ENCODE assay signal across 16 mouse cellular contexts in the genomic region with DNA sequence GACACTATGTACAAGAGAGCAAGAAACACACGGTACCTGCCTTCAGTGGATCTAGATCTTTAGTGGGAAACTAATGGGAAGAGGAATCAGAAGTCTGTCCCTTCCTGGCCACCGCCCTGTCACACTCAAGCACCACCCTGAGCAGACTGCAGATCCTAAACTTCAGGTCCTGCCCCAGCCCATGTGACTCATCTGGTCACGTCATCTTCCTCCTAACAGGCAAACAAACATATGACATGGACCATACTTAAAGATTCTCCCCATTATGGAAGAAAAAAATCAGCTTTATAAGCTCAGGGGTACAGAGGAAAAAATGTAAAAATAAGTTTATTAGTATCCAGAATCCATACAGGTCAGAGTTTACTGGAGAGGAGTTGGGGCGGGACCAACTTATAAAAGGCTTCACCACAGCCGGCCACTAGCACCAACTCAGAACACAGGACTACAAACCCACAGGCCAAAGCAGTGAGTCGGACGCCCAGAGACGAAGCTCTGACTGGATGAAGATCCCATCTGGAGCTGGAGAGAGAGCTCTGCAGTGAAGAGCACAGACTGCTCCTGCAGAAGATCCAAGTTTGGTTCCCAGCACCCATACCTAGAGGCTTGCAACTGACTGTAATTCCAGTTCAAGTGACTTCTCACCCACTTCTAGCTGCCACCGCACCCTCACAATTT. TPM values are rescaled to one million over a fixed set of nuclear protein-coding genes. Genes with fewer than 3 reads are reported as not detected.
A peak's percentile ranks its signal among the peaks of the same experiment; 100 is the strongest.
DNase-seq lines count a peak whose midpoint lies in the region; ATAC-seq and TF ChIP-seq lines count a peak whose summit lies in the region.
"Had no signal": no experiment of that assay in that cellular context is flagged by ENCODE, and none has a peak within 500 bp of the region (broad histone marks: within the 10 kb centered on the region; RNA-seq: fewer than 3 reads in every experiment).

No protein-coding gene starts in this region.

- no peak for DNase-seq in forebrain, postnatal 0 days
- DNase-seq in heart, postnatal 0 days (ENCODE audit: low spot score): no peak
- DNase-seq in heart, adult 9 months (ENCODE audit: low spot score in 2 of 2): no peak
- DNase-seq in 3134 (ENCODE audit: extremely low read depth, insufficient read length, low spot score): peak; percentile 63
- no peak for DNase-seq in liver, postnatal 0 days
- no peak for DNase-seq in kidney, adult 2 months
- no peak for DNase-seq in testis, postnatal 14 days (ENCODE audit: low spot score)
- DNase-seq: adrenal gland, postnatal 10 days; cerebellum, adult 18-20 months; cerebellum, postnatal 36 days; right cerebral cortex, adult 18-20 months had no signal

- 0 out of 2 replicates have a peak, but pooled peaks cover 4% of the 10 kb centered on the region for H3K4me1 ChIP-seq in forebrain, postnatal 0 days (ENCODE audit: insufficient read depth)
- peaks cover 9% of the 10 kb centered on the region; the same call in 1 of the 2 replicates for H3K4me1 ChIP-seq in forebrain, embryonic 15.5 days
- peaks cover 40% of the 10 kb centered on the region for H3K4me1 ChIP-seq in heart, postnatal 0 days (ENCODE audit: control insufficient read depth, insufficient read depth)
- H3K4me1 ChIP-seq in liver, postnatal 0 days (ENCODE audit: insufficient read depth): peaks cover 68% of the 10 kb centered on the region
- peaks cover 31% of the 10 kb centered on the region for H3K4me1 ChIP-seq in kidney, adult 2 months (ENCODE audit: control insufficient read depth, insufficient read depth, low read length)
- H3K4me1 ChIP-seq: megakaryocyte, embryonic 14.5 days had no signal

- no peak for TF ChIP-seq EP300 in heart, postnatal 0 days (IDR thresholded peaks at IDR 0.05; ENCODE audit: low read depth)
- TF ChIP-seq EP300 in liver, postnatal 0 days (IDR thresholded peaks at IDR 0.05; ENCODE audit: low read depth): no peak

- H3K27me3 ChIP-seq in forebrain, postnatal 0 days (ENCODE audit: insufficient read depth, low read length): no peaks in the 10 kb centered on the region
- H3K27me3 ChIP-seq in forebrain, embryonic 15.5 days: no peaks in the 10 kb centered on the region
- no peaks in the 10 kb centered on the region for H3K27me3 ChIP-seq in heart, postnatal 0 days (ENCODE audit: control insufficient read depth, insufficient read depth, low read length)
- H3K27me3 ChIP-seq in liver, postnatal 0 days (ENCODE audit: insufficient read depth, low read length): no peaks in the 10 kb centered on the region
- H3K27me3 ChIP-seq in kidney, adult 2 months (replicated peaks; ENCODE audit: control insufficient read depth, insufficient read depth, low read length): no peaks in the 10 kb centered on the region
- H3K27me3 ChIP-seq: forebrain, embryonic 13.5 days; hindbrain, embryonic 12.5 days; megakaryocyte, embryonic 14.5 days; midbrain, embryonic 15.5 days had no signal

- no peaks in the 10 kb centered on the region for H3K36me3 ChIP-seq in forebrain, postnatal 0 days (ENCODE audit: insufficient read depth)
- no peaks in the 10 kb centered on the region for H3K36me3 ChIP-seq in forebrain, embryonic 15.5 days
- no peaks in the 10 kb centered on the region for H3K36me3 ChIP-seq in heart, postnatal 0 days (replicated peaks; ENCODE audit: control insufficient read depth, insufficient read depth, low read length)
- H3K36me3 ChIP-seq in liver, postnatal 0 days (replicated peaks; ENCODE audit: insufficient read depth, low read length): no peaks in the 10 kb centered on the region; the same call in 1 of the 2 replicates
- H3K36me3 ChIP-seq in kidney, adult 2 months (ENCODE audit: control insufficient read depth, insufficient read depth, low read length): no peaks in the 10 kb centered on the region
- H3K36me3 ChIP-seq: hindbrain, embryonic 12.5 days; midbrain, embryonic 15.5 days had no signal

- no peak overlapping the region for H3K27ac ChIP-seq in forebrain, postnatal 0 days (ENCODE audit: low read depth, low read length)
- no peak overlapping the region for H3K27ac ChIP-seq in forebrain, embryonic 15.5 days (replicated peaks)
- 0 out of 2 replicates have a peak overlapping the region, but pooled peaks have one; percentile 82 for H3K27ac ChIP-seq in heart, postnatal 0 days (ENCODE audit: low read depth)
- peak overlapping the region; percentile 98 for H3K27ac ChIP-seq in liver, postnatal 0 days (ENCODE audit: low read depth)
- H3K27ac ChIP-seq in kidney, adult 2 months (ENCODE audit: insufficient read depth, low read depth, low read length): no peak overlapping the region
- H3K27ac ChIP-seq: forebrain, embryonic 13.5 days; hindbrain, embryonic 12.5 days; midbrain, embryonic 15.5 days had no signal

- TF ChIP-seq POLR2A in kidney, adult 2 months (IDR thresholded peaks at IDR 0.05; ENCODE audit: low read depth, low read length): no peak

- H3K9ac ChIP-seq in forebrain, postnatal 0 days: no peak overlapping the region
- no peak overlapping the region for H3K9ac ChIP-seq in forebrain, embryonic 15.5 days (replicated peaks)
- H3K9ac ChIP-seq in heart, postnatal 0 days (replicated peaks; ENCODE audit: low read depth, low read length): no peak overlapping the region
- no peak overlapping the region for H3K9ac ChIP-seq in liver, postnatal 0 days (replicated peaks)
- H3K9ac ChIP-seq: forebrain, embryonic 13.5 days; hindbrain, embryonic 12.5 days; midbrain, embryonic 15.5 days had no signal

- no peak for TF ChIP-seq CTCF in forebrain, postnatal 0 days (IDR thresholded peaks at IDR 0.05; ENCODE audit: low read depth)
- TF ChIP-seq CTCF in heart, postnatal 0 days (IDR thresholded peaks at IDR 0.05; ENCODE audit: low read depth): no peak
- no peak for TF ChIP-seq CTCF in liver, postnatal 0 days (IDR thresholded peaks at IDR 0.05; ENCODE audit: low read depth)
- no peak for TF ChIP-seq CTCF in kidney, adult 2 months (conservative IDR thresholded peaks at IDR 0.05; ENCODE audit: insufficient read depth, insufficient read length, low read depth, low read length)

- no peaks in the 10 kb centered on the region for H3K9me3 ChIP-seq in forebrain, postnatal 0 days (ENCODE audit: low read length)
- no peaks in the 10 kb centered on the region for H3K9me3 ChIP-seq in forebrain, embryonic 15.5 days
- no peaks in the 10 kb centered on the region for H3K9me3 ChIP-seq in heart, postnatal 0 days (replicated peaks; ENCODE audit: control insufficient read depth, low read length)
- H3K9me3 ChIP-seq in liver, postnatal 0 days (ENCODE audit: low read length): no peaks in the 10 kb centered on the region
- H3K9me3 ChIP-seq: forebrain, embryonic 13.5 days; hindbrain, embryonic 12.5 days; midbrain, embryonic 15.5 days had no signal

- H3K4me3 ChIP-seq in forebrain, postnatal 0 days (ENCODE audit: low read depth, low read length): no peak overlapping the region
- H3K4me3 ChIP-seq in forebrain, embryonic 15.5 days: no peak overlapping the region
- no peak overlapping the region for H3K4me3 ChIP-seq in heart, postnatal 0 days (ENCODE audit: low read depth, low read length)
- no peak overlapping the region for H3K4me3 ChIP-seq in liver, postnatal 0 days (ENCODE audit: low read depth, low read length)
- no peak overlapping the region for H3K4me3 ChIP-seq in kidney, adult 2 months (ENCODE audit: insufficient read depth, low read depth, low read length)
- H3K4me3 ChIP-seq: forebrain, embryonic 13.5 days; hindbrain, embryonic 12.5 days; megakaryocyte, embryonic 14.5 days; midbrain, embryonic 15.5 days had no signal

- ATAC-seq in forebrain, postnatal 0 days: 0 out of 2 replicates have a peak, but pooled peaks have one; percentile 6
- no peak for ATAC-seq in forebrain, embryonic 15.5 days (replicated peaks)
- no peak for ATAC-seq in heart, postnatal 0 days (ENCODE audit: insufficient read depth, low read depth)
- peak; percentile 6; the same call in 1 of the 2 replicates for ATAC-seq in liver, postnatal 0 days
- ATAC-seq: forebrain, embryonic 13.5 days; midbrain, embryonic 15.5 days had no signal

- H3K4me2 ChIP-seq in forebrain, postnatal 0 days (ENCODE audit: low read depth): no peak overlapping the region
- no peak overlapping the region for H3K4me2 ChIP-seq in forebrain, embryonic 15.5 days (replicated peaks)
- no peak overlapping the region for H3K4me2 ChIP-seq in heart, postnatal 0 days (ENCODE audit: low read depth, low read length)
- H3K4me2 ChIP-seq in liver, postnatal 0 days (ENCODE audit: low read depth, low read length): no peak overlapping the region
- H3K4me2 ChIP-seq: forebrain, embryonic 13.5 days; hindbrain, embryonic 12.5 days; midbrain, embryonic 15.5 days had no signal

- 87% methylated on average over 9 of the region's 9 CpGs for WGBS in forebrain, postnatal 0 days
- WGBS in forebrain, embryonic 15.5 days: 87% methylated on average over 9 of the region's 9 CpGs
- WGBS in heart, postnatal 0 days: 74% methylated on average over 9 of the region's 9 CpGs
- WGBS in liver, postnatal 0 days (ENCODE audit: insufficient replicate concordance): 62% methylated on average over 9 of the region's 9 CpGs
- 85% methylated on average over 9 of the region's 9 CpGs for WGBS in kidney, adult 2 months

RNA-seq across cellular contexts. Expression of a gene that starts 19.5 kb away (rescaled TPM):
- total RNA-seq in forebrain, postnatal 0 days (2014; rRNA removed): 17.2 and 18.3 TPM in 2 replicates
- polyA plus RNA-seq in forebrain, postnatal 0 days (2015; fragmentation: Nextera tagmentation; extraction: Ambion mirVana): 3.9 and 5.7 TPM in 2 replicates
- polyA plus RNA-seq in forebrain, embryonic 15.5 days (2015; fragmentation: Nextera tagmentation; extraction: Ambion mirVana): 6.1 and 7.7 TPM in 2 replicates
- 44.1 and 57.1 TPM in 2 replicates for total RNA-seq in heart, postnatal 0 days (2014; rRNA removed; ENCODE audit: low replicate concordance)
- polyA plus RNA-seq in heart, postnatal 0 days (2015; fragmentation: Nextera tagmentation; extraction: Ambion mirVana): 13.8 and 16.4 TPM in 2 replicates
- 12.0 and 14.9 TPM in 2 replicates for polyA plus RNA-seq in liver, postnatal 0 days (2015; fragmentation: Nextera tagmentation; extraction: Ambion mirVana)
- 12.1 and 14.2 TPM in 2 replicates for polyA plus RNA-seq in kidney, adult 2 months (2012; rRNA removed)

Comparison
In these comparisons a context has a peak if more than half of its experiments do, and no peak if none do; other contexts are left out.
1. ATAC-seq: peak in forebrain, postnatal 0 days (single experiment) and liver, postnatal 0 days (single experiment); none in forebrain, embryonic 15.5 days (single experiment) and heart, postnatal 0 days (single experiment).
2. H3K27ac ChIP-seq: peak in heart, postnatal 0 days (single experiment) and liver, postnatal 0 days (single experiment); none in forebrain, postnatal 0 days (single experiment), forebrain, embryonic 15.5 days (single experiment) and kidney, adult 2 months (single experiment).